Mouse (Mus musculus) liver, embryonic 14.5 days (tissue): ENCODE data around the gene Cnfn. TPM values are rescaled to one million over a fixed set of nuclear protein-coding genes. Genes with fewer than 3 reads are reported as not detected.

Experiments
- ATAC-seq: fragments of 200-750 bp; cut with Nextera tagmentation; 2 replicates; pipeline ENCODE4 v1.8.0; 2017; ENCODE audit warnings: moderate number of reproducible peaks, mild to moderate bottlenecking, moderate library complexity; ENCODE audit not compliant: insufficient read depth
- DNase-seq, 3 experiments: peaks; one replicate each; pipeline ENCODE4 v3.0.0-alpha.2; 2012 to 2013; ENCODE audit warnings: low read depth in 3 of 3, low spot score in 3 of 3
- H3K27ac ChIP-seq: fragments of 300-500 bp; sonication (generic); 2 replicates; pipeline ENCODE4 v1.5.1; 2014; ENCODE audit warnings: moderate library complexity, mild to moderate bottlenecking, control low read depth, inconsistent platforms
- H3K27me3 ChIP-seq: fragments of 300-500 bp; sonication (generic); 2 replicates; pipeline ENCODE4 v1.6.1; 2014; ENCODE audit warnings: mild to moderate bottlenecking, low read length, moderate library complexity; ENCODE audit not compliant: control insufficient read depth, insufficient read depth
- H3K36me3 ChIP-seq: fragments of 300-500 bp; sonication (generic); replicated peaks from 2 replicates; pipeline ENCODE4 v1.6.1; 2014; ENCODE audit warnings: low read depth; ENCODE audit not compliant: control insufficient read depth, insufficient read depth
- H3K4me1 ChIP-seq, 2 experiments: fragments of 200-500 bp in 1 of 2; fragments of 300-500 bp in 1 of 2; sonication (generic) in 1 of 2; replicated peaks; 2 replicates each; pipeline ENCODE4 v1.6.1; 2012 to 2014; ENCODE audit warnings: antibody characterized with exemption in 1 of 2, inconsistent platforms in 1 of 2, low read length in 1 of 2; ENCODE audit not compliant: control insufficient read depth in 2 of 2, insufficient read depth in 2 of 2
- H3K4me2 ChIP-seq: fragments of 300-500 bp; sonication (generic); 2 replicates; pipeline ENCODE4 v1.6.1; 2014; ENCODE audit warnings: low read depth, mild to moderate bottlenecking, control low read depth, moderate library complexity
- H3K4me3 ChIP-seq, 2 experiments: fragments of 200-500 bp in 1 of 2; fragments of 300-500 bp in 1 of 2; sonication (generic) in 1 of 2; 2 replicates each; pipeline ENCODE4 v1.5.1; 2012 to 2014; ENCODE audit warnings: low read depth in 2 of 2, low read length in 2 of 2, mild to moderate bottlenecking in 2 of 2, control low read depth in 1 of 2, inconsistent platforms in 1 of 2, moderate library complexity in 1 of 2; ENCODE audit not compliant: insufficient read depth in 1 of 2
- H3K9ac ChIP-seq: fragments of 300-500 bp; sonication (generic); replicated peaks from 2 replicates; pipeline ENCODE4 v1.6.1; 2014; ENCODE audit warnings: mild to moderate bottlenecking, control low read depth, moderate library complexity
- H3K9me3 ChIP-seq: fragments of 300-500 bp; sonication (generic); 2 replicates; pipeline ENCODE4 v1.6.1; 2016; ENCODE audit warnings: low read length, mixed read lengths; ENCODE audit not compliant: control insufficient read depth
- CTCF ChIP-seq: IDR thresholded peaks from 2 replicates; pipeline ENCODE4 v1.5.1; 2016; ENCODE audit warnings: antibody characterized with exemption, low read depth, control low read depth
- EP300 ChIP-seq: IDR thresholded peaks from 2 replicates; pipeline ENCODE4 v1.6.1; 2016; ENCODE audit warnings: antibody characterized with exemption, low read depth
- WGBS: fragments of 180-500 bp; shearing (Covaris S2); extraction: QIAGEN DNeasy Blood & Tissue Kit; methylation state at CpG from one replicate; pipeline ENCODE4 v1.1.7; 2014; ENCODE audit not compliant: insufficient replicate concordance; 5-methylcytosine and 5-hydroxymethylcytosine counted together
- polyA plus RNA-seq, 2 experiments: library from polyadenylated mRNA; depleted of rRNA in 1 of 2; stranded (reverse) in 1 of 2; unstranded in 1 of 2; fragments of >200 nt; fragmentation: Nextera tagmentation in 1 of 2; extraction: Ambion mirVana in 1 of 2; gene quantifications; 2 replicates each; pipeline versions ENCODE4 v1.2.1 to v1.2.3; 2012 to 2014

The Cnfn gene
- polyA plus RNA-seq, 2 experiments, result not detected

DNA sequence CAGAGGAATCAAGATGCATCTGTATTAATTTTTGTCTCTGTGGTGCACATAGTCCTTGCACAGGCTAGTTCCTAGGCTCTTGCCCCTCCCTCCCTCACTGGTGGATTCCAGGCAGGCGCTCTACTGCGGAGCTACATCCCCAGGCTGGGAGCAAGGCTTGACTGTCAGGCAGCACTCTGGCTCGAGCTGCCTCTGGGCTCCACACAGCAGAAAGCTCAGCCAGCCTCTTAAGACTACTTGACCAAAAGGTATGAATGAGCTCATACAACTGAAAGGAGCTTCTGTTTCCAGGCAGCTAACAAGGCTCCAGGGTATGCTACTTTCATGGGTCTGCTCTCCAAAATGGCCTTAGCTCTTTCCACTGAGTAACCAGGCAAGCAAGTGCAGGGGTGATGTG, 11.8 kb upstream of the Cnfn start:
- TF ChIP-seq EP300 (no peak), CTCF (no peak)
- no peak for ATAC-seq
- DNase-seq, result no peak
- H3K4me3 ChIP-seq, result no peak overlapping the region
- H3K27ac ChIP-seq, result no peak overlapping the region
- no peak overlapping the region for H3K9ac ChIP-seq
- no peak overlapping the region for H3K4me2 ChIP-seq
- no peaks in the 10 kb centered on the region for H3K36me3 ChIP-seq
- no peaks in the 10 kb centered on the region for H3K9me3 ChIP-seq
- peaks cover 8 to 21% of the 10 kb centered on the region in 2 experiments for H3K4me1 ChIP-seq
- WGBS, result 59% methylated on average over 3 of the region's 3 CpGs
- H3K27me3 ChIP-seq, result no peaks in the 10 kb centered on the region

DNA sequence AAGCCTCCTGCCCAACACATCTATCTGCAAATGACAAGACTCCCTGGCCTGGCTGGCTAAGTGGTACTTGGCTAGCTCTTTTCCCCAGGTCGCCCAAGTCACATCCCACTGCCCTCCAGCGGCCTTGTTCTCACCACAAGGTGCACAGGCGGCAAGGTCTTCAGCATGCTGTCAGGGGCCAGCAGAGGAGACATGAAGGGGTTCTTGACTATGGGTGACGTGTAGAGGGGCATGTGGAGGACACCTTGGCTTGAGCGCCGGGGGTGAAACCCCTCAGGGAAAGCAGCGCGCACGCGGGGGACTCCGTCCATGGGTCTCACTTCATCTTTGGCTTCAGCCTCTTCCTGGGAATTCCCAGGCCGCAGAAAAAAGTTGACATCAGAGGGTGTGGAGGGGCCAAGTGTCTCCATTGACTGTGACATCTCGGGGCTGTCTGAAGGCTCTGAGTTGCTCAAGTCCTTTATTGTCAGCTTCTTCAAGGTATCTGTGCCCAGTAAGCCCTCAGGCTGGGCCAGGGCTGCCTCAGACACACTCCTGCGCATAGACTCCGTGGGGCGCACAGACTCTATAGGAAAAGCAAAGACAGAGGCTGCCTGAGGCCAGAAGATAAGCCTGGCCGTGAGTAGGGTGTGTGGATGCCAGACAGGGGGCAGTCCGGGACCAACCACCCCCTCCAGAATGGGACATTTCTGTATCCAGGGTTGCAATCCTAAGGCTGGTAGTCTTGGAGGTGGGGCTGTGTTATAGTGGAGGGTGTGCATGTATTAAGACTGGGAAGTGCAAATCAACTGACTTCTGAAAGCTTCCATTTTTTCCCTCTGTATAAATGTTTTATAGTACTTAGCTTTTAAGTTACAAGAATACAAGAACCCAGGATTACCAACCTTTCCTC, 11.1 kb upstream of the Cnfn start:
- H3K36me3 ChIP-seq, result no peaks in the 10 kb centered on the region
- ATAC-seq, result peak; percentile 59; the same call in 1 of the 2 replicates
- H3K4me3 ChIP-seq, result no peak overlapping the region
- no peak overlapping the region for H3K27ac ChIP-seq
- 39% methylated on average over 18 of the region's 18 CpGs for WGBS
- peak in 1 of 3 experiments; percentile 20 for DNase-seq
- H3K9me3 ChIP-seq, result no peaks in the 10 kb centered on the region
- no peaks in the 10 kb centered on the region for H3K27me3 ChIP-seq
- peak overlapping the region; percentile 74 for H3K4me2 ChIP-seq
- TF ChIP-seq EP300, result no peak
- TF ChIP-seq CTCF, result peak; percentile 20; the same call in 1 of the 2 replicates
- H3K4me1 ChIP-seq, result peaks cover 3 to 15% of the 10 kb centered on the region in 2 experiments; a peak in 3 of 4 replicates
- no peak overlapping the region for H3K9ac ChIP-seq

DNA sequence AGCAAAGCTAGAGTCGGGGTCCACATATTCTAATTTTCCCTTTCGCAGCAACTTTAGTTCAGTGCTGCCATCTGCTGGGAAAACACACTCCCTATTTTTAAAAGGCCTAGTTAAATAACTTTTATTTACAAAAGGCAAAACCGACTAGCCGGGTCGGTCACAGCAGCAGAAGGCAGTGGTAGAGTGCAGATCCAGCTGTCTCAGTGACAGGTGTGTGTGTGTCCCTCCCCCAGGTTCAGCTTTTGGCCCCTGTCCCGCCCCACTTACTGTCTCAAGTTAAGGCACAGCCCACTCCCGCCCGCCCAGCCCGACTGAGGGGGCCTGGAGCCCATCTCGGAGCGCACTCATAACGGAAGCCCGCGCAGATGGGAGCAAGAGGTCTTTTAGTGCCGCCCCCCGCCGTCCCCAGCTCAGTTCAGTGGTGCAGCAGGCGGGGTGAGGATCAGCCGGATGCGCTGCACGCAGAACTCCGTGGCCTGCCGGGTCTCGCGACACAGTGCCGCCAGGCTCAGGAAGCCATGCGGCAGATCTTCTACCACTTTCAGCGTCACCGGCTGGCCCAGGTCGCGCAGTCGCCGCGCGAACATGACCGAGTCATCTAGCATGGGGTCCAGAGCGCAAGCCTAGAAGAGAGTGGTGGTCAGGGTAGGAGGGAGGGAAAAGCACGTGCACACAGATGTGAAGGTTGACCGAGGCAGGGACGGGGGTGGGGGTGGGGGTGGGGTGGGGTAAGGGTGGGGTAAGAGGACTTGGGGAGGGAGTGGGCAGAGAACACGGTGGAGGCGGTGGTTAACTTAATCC, 10.2 kb upstream of the Cnfn start:
- Histone ChIP-seq H3K27ac (no peak overlapping the region), H3K27me3 (no peaks in the 10 kb centered on the region), H3K4me3 (peak overlapping the region; percentile 40 to 41), H3K4me2 (peak overlapping the region; percentile 74), H3K4me1 (peaks cover 3 to 11% of the 10 kb centered on the region in 2 experiments; a peak in 3 of 4 replicates), H3K9ac (peak overlapping the region; percentile 49), H3K36me3 (no peaks in the 10 kb centered on the region), H3K9me3 (no peaks in the 10 kb centered on the region)
- WGBS, result 2% methylated on average over 42 of the region's 42 CpGs
- TF ChIP-seq CTCF (peak; percentile 57), EP300 (no peak)
- ATAC-seq (peak; percentile 36), DNase-seq (peak in 1 of 3 experiments; percentile 33)

DNA sequence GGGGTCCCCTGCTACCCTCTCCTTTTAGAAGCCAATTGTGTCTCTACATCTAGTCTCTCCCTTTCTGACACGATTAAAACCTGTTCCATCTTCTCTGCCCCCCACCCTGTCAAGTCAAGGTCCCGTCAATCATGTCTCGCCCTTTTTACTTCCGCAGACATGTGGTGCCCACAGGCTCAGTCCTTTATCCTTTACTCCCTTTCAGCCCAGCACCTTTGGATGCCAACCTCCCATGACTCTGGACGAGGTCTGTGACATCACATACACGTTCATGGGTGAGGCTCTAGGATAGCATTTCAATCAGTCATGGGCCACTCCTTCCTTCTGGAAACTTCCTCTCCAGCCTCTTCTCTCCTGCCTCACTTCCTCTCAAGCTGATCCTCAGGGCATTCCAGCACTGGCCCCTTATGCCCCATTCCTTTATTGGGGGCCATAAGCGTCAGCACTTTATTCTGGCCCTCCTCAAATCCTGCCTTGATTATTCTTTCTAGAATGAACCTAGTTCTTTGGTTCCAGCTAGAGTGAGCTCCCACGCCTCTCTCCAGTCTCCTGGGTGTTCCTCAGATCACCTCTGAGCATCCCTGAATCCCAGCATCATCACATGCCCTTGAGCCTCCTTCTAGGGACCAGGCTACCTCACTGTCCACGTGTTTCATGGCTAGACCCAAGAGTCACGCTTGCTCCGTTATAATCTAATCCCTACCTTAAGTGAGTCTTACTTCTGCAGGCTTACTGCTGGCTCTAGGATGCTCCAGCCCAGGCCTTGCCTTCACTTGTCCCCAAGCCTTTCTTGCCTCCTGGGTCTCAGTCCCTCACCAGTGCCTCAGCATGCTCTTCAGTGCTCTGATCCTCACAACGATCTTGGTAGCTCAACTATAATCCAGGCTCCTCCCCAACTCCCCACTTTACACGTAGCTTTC, 8.9 kb upstream of the Cnfn start:
- ATAC-seq (no peak), DNase-seq (no peak)
- Histone ChIP-seq H3K27me3 (no peaks in the 10 kb centered on the region), H3K36me3 (no peaks in the 10 kb centered on the region), H3K27ac (no peak overlapping the region), H3K4me3 (no peak overlapping the region), H3K4me1 (peaks cover 3 to 11% of the 10 kb centered on the region in 2 experiments; a peak in 3 of 4 replicates), H3K9ac (no peak overlapping the region), H3K9me3 (no peaks in the 10 kb centered on the region), H3K4me2 (no peak overlapping the region)
- WGBS, result 65% methylated on average over 13 of the region's 13 CpGs
- TF ChIP-seq EP300 (no peak), CTCF (no peak)
